Mouse (Mus musculus) left cerebral cortex, adult 11 months (tissue): ENCODE results near the gene Cep295.
"Not testable (repeated sequence)": the region's sequence is repeated elsewhere in the genome, so short reads cannot be mapped to it uniquely, and the experiment has no call there.

ENCODE experiments used
- DNase-seq: peaks from one replicate; pipeline ENCODE4 v3.0.0; 2022; ENCODE audit warnings: low spot score

Gene Cep295

GRCm38 (mm10) chr9:15357484-15358275 lies at the start of gene Cep295:
Gene Cep295, minus strand, starts transcription at chr9:15357788.
- peak; percentile 91 for DNase-seq

- no peak for DNase-seq
These were observed 40.0 kb upstream of the Cep295 start for GRCm38 (mm10) chr9:15397591-15397990.

- no peak for DNase-seq
These were observed 37.9 kb upstream of the Cep295 start for GRCm38 (mm10) chr9:15395353-15395942.

- no peak for DNase-seq
These were observed 29.6 kb upstream of the Cep295 start for GRCm38 (mm10) chr9:15387075-15387643.

DNA sequence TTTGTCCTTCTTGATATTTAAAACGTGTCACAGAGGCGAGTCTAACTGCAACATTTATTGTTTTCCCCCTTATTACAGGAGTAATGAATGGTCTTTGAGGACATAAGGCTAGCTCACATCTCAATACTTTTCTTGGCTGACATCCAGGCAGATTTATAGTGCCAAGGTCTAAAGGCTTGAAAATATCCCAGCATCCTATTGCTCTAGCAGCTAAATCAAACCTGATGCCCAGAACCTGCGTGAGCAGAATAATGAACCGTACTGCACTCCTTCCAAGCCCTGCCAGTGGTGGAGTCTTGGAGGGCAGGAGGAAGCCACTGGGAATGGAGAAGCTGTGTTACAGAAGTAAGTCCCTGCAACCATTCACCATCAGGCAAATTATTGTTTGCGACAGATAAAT lies 26.7 kb upstream of the Cep295 start:
- no peak for DNase-seq

DNA sequence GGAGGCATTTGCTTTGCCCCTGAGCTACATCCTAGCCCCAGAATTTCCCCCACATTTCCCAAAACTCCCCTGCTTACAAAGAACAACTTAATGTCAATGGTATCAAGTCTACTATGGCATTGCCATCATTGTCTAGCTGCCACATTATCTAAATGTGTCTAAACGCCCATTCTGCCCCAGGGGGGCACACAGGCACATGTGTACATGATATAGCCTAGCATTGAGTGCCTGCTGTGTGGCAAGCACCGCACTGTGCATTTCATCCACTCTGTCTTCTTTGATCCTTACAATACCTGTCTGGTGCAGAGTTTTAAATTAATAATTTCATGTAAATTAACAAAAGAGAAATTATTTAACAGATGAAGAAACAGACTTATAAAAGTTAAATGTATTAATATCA lies 8.7 kb upstream of the Cep295 start:
- DNase-seq = no peak

GRCm38 (mm10) chr9:15365856-15366255 lies 8.3 kb upstream of the Cep295 start:
- DNase-seq = no peak

DNA sequence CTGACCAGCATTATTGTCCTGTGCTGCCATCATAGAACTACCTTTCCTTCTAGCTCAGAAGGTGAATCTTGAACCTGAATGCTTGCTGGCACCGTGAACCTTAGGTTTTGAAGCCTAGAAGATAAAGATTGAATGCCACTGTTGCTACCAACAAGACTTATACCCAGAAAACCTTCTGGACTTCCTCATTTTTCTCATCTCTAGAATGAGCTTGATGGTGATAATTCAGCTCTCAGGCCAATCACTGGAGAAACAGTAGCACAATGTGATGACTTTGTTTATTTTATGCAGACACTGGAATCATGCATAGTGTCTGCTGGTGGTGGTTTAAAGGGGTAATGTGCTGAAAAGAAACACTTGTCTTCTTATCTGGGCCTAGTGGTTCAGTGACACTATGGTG lies 7.3 kb upstream of the Cep295 start:
- DNase-seq = no peak

DNA sequence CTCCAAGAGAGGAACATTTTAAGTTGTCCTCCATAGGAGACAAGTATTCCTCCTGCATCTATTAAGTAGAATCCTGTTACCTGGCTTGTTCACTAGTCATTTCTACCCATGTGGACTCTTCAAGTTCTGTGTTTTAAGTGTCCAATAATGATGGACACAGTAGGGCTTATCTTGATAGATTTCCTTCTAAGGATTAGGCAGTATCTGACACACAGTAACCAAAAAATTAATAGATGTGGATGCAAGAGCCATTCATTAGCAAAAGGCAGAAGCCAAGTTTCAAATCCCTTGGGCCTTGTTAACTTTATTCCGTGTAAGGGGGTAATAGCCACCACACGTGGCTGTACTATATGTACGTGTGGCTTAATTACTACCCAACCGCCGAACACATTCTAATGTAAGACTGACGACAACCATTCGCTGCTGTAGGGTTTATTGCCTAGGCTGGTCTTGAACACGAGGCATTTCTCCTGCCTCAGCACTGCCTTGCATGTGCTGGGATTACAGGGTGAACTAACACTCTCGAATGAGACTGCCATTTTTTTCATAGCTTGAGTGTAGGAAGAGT lies 588 bp downstream of the Cep295 start:
- no peak for DNase-seq

DNA sequence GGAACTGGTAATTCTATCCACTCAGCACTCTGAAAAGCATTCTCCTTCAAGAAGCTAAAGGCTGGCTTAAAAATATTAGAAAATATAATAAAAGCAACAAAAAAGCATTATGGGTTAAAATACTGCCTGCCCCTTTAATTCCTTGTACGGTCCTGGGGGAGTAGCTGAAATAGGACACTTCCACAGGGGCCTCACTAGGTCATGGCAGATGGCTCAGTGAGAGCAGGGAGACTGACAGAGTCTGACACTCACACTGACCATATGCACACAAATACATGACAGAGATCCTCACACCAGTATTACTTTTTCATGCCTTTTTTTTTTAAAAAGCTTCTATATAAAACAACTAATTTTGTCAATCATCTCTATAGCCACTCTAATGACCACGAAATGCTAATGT lies 7.7 kb downstream of the Cep295 start:
- no peak for DNase-seq

DNA sequence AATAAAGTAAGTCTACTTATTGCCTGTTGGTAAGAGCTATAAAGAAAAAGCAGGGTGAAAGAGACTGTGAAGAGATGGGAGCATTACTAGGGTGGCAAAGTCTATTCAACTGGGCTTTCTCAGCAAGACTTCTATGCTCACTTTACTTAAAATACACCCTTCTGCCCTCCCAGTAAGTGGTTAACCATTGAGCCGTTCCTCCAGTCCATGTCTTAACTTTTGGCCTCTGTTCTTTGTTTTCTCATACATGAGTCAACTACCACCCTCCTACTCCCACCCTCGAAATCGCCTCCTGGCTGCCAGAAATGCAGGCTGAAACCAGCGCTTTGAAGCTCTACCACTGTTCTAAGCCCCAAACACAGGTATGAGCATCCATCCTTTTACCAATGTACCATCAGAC lies 19.8 kb downstream of the Cep295 start:
- no peak for DNase-seq

DNA sequence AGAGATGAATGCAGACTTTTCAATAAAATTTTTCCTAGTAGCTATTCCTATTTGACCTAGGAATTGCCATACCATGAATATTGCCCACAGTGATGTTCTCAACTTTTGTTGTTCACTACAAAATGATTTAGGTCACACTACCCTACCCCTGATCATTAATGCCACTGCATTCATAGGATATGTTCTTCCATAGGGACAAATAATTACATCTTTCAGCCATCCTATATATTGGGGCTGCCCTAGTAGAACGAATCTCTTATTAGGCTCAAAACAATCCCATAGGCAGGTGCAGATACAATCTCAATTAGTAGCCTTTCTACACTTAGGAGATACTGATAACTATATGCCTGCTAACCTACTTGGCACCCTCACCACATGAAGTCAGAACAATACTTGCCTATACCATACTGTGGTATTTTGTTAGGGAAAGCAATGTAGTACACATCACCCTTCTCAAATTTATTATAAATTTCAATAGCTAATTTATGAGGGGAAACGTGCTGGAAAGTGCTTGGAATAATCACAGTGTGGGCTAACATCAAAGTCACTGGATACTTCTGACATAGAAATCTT lies 39.3 kb downstream of the Cep295 start:
- DNase-seq = no peak

GRCm38 (mm10) chr9:15317223-15318169 lies 40.1 kb downstream of the Cep295 start:
- no peak for DNase-seq

- DNase-seq = not testable (repeated sequence)
These were observed 41.3 kb downstream of the Cep295 start for GRCm38 (mm10) chr9:15316296-15316695.

- DNase-seq = no peak
These were observed 43.0 kb downstream of the Cep295 start for GRCm38 (mm10) chr9:15314619-15315018.

GRCm38 (mm10) chr9:15313633-15314032 lies 44.0 kb downstream of the Cep295 start:
- no peak for DNase-seq

GRCm38 (mm10) chr9:15312054-15312735 lies 45.4 kb downstream of the Cep295 start:
- DNase-seq = no peak

GRCm38 (mm10) chr9:15310179-15310578 lies 47.4 kb downstream of the Cep295 start:
- DNase-seq = no peak

GRCm38 (mm10) chr9:15309425-15309824 lies 48.2 kb downstream of the Cep295 start:
- DNase-seq = no peak

DNA sequence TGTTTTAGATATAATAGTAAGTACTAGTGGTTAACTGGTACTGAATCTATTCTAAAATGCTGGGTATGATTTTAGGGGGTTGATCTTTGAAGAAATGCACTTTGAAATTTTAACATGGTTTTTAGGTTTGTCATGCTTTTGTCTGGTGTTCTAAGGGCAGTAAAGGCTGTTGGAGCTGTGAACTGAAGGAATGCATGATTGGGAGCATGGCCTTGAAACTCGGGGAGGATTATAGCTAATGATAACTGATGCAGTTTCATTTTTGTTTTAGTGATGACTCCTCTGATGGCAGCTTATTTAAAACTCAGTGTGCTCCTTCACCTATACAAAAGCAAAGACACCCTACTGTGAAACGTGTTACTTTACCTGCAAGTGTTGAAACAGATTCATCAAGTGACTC lies 49.3 kb downstream of the Cep295 start:
- DNase-seq = no peak

DNA sequence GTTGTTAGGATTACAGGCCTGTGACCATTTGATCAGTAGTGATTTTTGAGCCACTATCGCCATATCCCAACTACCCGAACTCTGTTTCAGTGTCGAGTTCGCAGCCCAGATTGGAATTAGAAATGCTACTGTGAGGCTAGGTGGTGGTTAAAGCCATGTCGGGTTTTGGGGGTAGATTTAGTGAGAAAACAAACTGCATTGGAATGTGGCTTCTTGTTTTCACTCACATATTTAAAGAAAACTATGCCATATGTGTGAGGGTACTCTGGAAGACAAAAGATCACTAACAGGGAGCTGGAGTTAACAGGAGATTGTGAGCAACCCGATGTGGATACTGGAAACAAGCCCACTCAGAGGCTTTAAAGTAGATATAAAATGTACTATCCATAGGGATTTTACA lies 50.3 kb downstream of the Cep295 start:
- DNase-seq = no peak
